Mouse (Mus musculus) C2C12 (cell line): ENCODE data around the gene Prkcz. TPM values are rescaled to one million over a fixed set of nuclear protein-coding genes. Genes with fewer than 3 reads are reported as not detected.
"Not testable (repeated sequence)": the region's sequence is repeated elsewhere in the genome, so short reads cannot be mapped to it uniquely, and the experiment has no call there.

Experiments
- H3K27me3 ChIP-seq: one replicate; pipeline ENCODE4 v1.6.1; 2011; ENCODE audit not compliant: control insufficient read depth, insufficient read depth, insufficient read length
- H3K36me3 ChIP-seq: one replicate; pipeline ENCODE4 v1.6.1; 2011; ENCODE audit not compliant: control insufficient read depth, insufficient read depth
- H3K4me3 ChIP-seq: one replicate; pipeline ENCODE4 v1.5.1; 2011; ENCODE audit warnings: mild to moderate bottlenecking, control low read depth; ENCODE audit not compliant: poor library complexity, insufficient read depth, severe bottlenecking
- H3K79me2 ChIP-seq: one replicate; pipeline ENCODE4 v1.6.1; 2011; ENCODE audit not compliant: control insufficient read depth, insufficient read depth
- H3K79me3 ChIP-seq: one replicate; pipeline ENCODE4 v1.6.1; 2011; ENCODE audit warnings: low read depth, control low read depth
- H3ac ChIP-seq: one replicate; pipeline ENCODE3; 2011; ENCODE audit warnings: low read depth; ENCODE audit not compliant: control insufficient read depth, insufficient read length
- CEBPB ChIP-seq: IDR thresholded peaks from one replicate; pipeline ENCODE4 v1.6.1; 2011; ENCODE audit warnings: low read depth, mild to moderate bottlenecking, control low read depth, moderate library complexity
- CTCF ChIP-seq: IDR thresholded peaks from one replicate; pipeline ENCODE4 v1.5.1; 2011; ENCODE audit not compliant: control insufficient read depth, insufficient read depth, insufficient read length
- FOSL1 ChIP-seq: IDR thresholded peaks from one replicate; pipeline ENCODE4 v1.8.0; 2011; ENCODE audit warnings: mild to moderate bottlenecking, low read length; ENCODE audit not compliant: poor library complexity, insufficient read depth, severe bottlenecking
- MAX ChIP-seq: IDR thresholded peaks from one replicate; pipeline ENCODE4 v1.6.1; 2011; ENCODE audit warnings: mild to moderate bottlenecking, control low read depth
- MYOD1 ChIP-seq: IDR thresholded peaks from one replicate; pipeline ENCODE4 v1.6.1; 2011; ENCODE audit warnings: low read depth; ENCODE audit not compliant: control insufficient read depth, insufficient read length
- MYOG ChIP-seq: IDR thresholded peaks from one replicate; pipeline ENCODE4 v1.6.1; 2011; ENCODE audit not compliant: control insufficient read depth, insufficient read length; ENCODE audit errors: extremely low read depth
- USF1 ChIP-seq: IDR thresholded peaks from one replicate; pipeline ENCODE4 v1.6.1; 2011; ENCODE audit warnings: low read depth, mild to moderate bottlenecking, control low read depth, moderate library complexity
- polyA plus RNA-seq: library from polyadenylated mRNA; unstranded; fragments of >200 nt; fragmentation: generic; extraction: Trizol; gene quantifications from one replicate; pipeline ENCODE4 v1.2.1, GENCODE M21; 2012; ENCODE audit warnings: missing spikeins

Gene Prkcz
- polyA plus RNA-seq, 1 experiment: 0.06 TPM

- H3K79me2 ChIP-seq: no peaks in the 10 kb centered on the region
- H3K36me3 ChIP-seq: no peaks in the 10 kb centered on the region
- no peaks in the 10 kb centered on the region for H3K79me3 ChIP-seq
- no peak overlapping the region for H3K4me3 ChIP-seq
- TF ChIP-seq MYOG (no peak), MYOD1 (no peak), CEBPB (no peak), USF1 (no peak), MAX (no peak), FOSL1 (no peak), CTCF (no peak)
- peaks cover 76% of the 10 kb centered on the region for H3K27me3 ChIP-seq
- no peak overlapping the region for H3ac ChIP-seq
Observed at GRCm38 (mm10) chr4:155344299-155344600, 16.9 kb downstream of the Prkcz start.

DNA sequence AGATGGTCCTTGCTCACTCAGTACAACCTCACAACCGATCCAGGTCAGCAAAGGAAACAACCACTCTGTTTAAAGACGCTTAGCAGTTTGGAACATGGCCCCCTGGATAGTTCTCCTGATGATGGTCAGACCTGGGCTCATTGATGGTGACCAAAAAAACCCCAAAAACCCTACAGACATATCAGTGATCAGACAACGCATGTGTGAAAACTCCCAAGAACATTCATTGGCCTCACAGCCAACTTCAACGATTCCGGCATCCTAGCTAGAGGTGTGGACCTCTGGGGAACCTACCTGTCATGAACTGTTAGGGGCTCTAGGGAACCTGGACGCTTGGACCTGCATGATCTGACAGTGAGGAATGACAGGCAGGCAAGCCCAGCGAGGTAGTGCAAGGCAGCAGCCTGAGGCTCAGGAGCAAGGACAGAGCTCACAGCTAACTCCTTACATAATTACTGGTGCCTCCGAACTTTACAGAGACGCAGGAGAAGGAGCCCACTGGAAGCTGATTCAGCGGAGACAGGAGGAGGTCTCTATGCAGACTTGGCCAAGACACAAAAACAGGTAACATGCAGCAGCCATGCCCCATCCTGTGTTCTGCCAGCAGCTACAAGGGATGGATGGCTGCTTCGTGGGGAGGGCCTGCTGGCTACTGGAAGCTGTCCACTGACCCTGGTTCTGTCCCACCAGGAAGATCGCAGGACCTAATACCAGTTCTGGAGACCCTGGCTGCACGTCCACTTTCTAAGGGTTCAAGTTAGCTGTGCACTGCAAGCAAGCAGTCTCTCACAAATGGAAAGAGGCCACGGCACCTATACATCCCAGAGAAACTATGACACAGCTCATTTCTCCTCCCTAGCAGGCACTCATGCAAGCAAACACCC, 17.5 kb downstream of the Prkcz start:
- no peaks in the 10 kb centered on the region for H3K79me3 ChIP-seq
- no peak overlapping the region for H3K4me3 ChIP-seq
- H3K27me3 ChIP-seq: peaks cover 76% of the 10 kb centered on the region
- H3ac ChIP-seq: no peak overlapping the region
- H3K79me2 ChIP-seq: no peaks in the 10 kb centered on the region
- no peaks in the 10 kb centered on the region for H3K36me3 ChIP-seq
- no peak for TF ChIP-seq MYOD1
- TF ChIP-seq MYOG: no peak
- TF ChIP-seq MAX: no peak
- no peak for TF ChIP-seq CEBPB
- TF ChIP-seq FOSL1: no peak
- no peak for TF ChIP-seq USF1
- TF ChIP-seq CTCF: no peak

- no peaks in the 10 kb centered on the region for H3K79me2 ChIP-seq
- no peak overlapping the region for H3ac ChIP-seq
- no peaks in the 10 kb centered on the region for H3K36me3 ChIP-seq
- peaks cover 71% of the 10 kb centered on the region for H3K27me3 ChIP-seq
- no peaks in the 10 kb centered on the region for H3K79me3 ChIP-seq
- no peak for TF ChIP-seq CEBPB
- TF ChIP-seq FOSL1: no peak
- no peak for TF ChIP-seq MYOG
- no peak for TF ChIP-seq MYOD1
- TF ChIP-seq MAX: no peak
- TF ChIP-seq USF1: no peak
- TF ChIP-seq CTCF: no peak
- no peak overlapping the region for H3K4me3 ChIP-seq
Observed at GRCm38 (mm10) chr4:155336284-155337050, 24.7 kb downstream of the Prkcz start.

DNA sequence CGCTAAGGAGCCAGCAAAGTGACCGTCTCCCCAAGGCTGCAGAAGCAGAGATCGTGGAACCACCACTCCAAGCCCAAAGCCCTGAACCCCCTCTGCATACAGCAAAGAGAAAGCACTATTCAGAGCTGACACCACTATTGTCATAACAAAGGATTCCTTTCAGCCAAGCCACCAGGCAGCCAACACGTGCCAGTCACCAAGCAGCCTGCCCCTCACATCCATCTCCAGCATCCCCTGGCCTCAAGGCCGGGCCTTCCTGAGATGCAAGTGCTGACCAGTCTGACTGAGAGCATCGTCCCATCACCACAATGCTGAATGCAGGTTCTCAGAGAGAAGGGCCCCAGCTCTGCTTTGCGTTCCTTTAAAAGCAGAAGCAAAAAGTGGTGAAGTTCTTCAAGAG, 28.9 kb downstream of the Prkcz start:
- H3K4me3 ChIP-seq: no peak overlapping the region
- no peaks in the 10 kb centered on the region for H3K36me3 ChIP-seq
- H3K79me3 ChIP-seq: no peaks in the 10 kb centered on the region
- H3K27me3 ChIP-seq: peaks cover 75% of the 10 kb centered on the region
- H3K79me2 ChIP-seq: no peaks in the 10 kb centered on the region
- no peak for TF ChIP-seq CTCF
- TF ChIP-seq CEBPB: no peak
- no peak for TF ChIP-seq MYOD1
- TF ChIP-seq MYOG: no peak
- no peak for TF ChIP-seq FOSL1
- TF ChIP-seq USF1: no peak
- TF ChIP-seq MAX: no peak
- H3ac ChIP-seq: no peak overlapping the region

DNA sequence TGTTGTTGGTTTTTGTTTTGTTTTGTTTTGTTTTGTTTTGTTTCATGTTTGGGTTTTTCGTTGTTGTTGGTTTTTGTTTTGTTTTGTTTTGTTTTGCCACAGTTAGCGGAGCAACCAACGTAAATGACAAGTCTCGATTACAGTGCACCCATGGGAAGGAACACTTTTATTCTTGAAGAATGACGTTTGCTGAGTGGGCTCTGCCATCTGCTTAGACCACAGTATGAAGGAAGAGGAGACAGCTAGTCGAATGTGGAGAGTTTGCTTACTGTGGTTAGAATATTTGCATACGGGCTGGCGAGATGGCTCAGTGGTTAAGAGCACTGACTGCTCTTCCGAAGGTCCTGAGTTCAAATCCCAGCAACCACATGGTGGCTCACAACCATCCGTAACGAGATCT, 32.8 kb downstream of the Prkcz start:
- H3K27me3 ChIP-seq: peaks cover 72% of the 10 kb centered on the region
- not testable (repeated sequence) for H3K79me3 ChIP-seq, H3K4me3 ChIP-seq, H3ac ChIP-seq, H3K79me2 ChIP-seq, H3K36me3 ChIP-seq

GRCm38 (mm10) chr4:155325773-155326172, 35.4 kb downstream of the Prkcz start:
- H3K79me2 ChIP-seq: no peaks in the 10 kb centered on the region
- no peaks in the 10 kb centered on the region for H3K36me3 ChIP-seq
- H3ac ChIP-seq: no peak overlapping the region
- H3K27me3 ChIP-seq: peaks cover 80% of the 10 kb centered on the region
- TF ChIP-seq MYOG: no peak
- no peaks in the 10 kb centered on the region for H3K79me3 ChIP-seq
- H3K4me3 ChIP-seq: no peak overlapping the region
